Mouse (Mus musculus) kidney, postnatal 14 days (tissue): ENCODE results near the gene Unc45a.
"Not testable (repeated sequence)": the region's sequence is repeated elsewhere in the genome, so short reads cannot be mapped to it uniquely, and the experiment has no call there.

ENCODE experiments used
- DNase-seq: peaks from one replicate; pipeline ENCODE4 v3.0.0; 2022; ENCODE audit warnings: mixed read lengths

Gene Unc45a

GRCm38 (mm10) chr7:80365759-80366158 is 25.0 kb upstream of the Unc45a start:
- DNase-seq: peak; percentile 78

GRCm38 (mm10) chr7:80360435-80360834 is 19.6 kb upstream of the Unc45a start:
- no peak for DNase-seq

GRCm38 (mm10) chr7:80358039-80358438 is 17.2 kb upstream of the Unc45a start:
- no peak for DNase-seq

GRCm38 (mm10) chr7:80357156-80357555 is 16.4 kb upstream of the Unc45a start:
- no peak for DNase-seq

GRCm38 (mm10) chr7:80356351-80356750 is 15.5 kb upstream of the Unc45a start:
- no peak for DNase-seq

GRCm38 (mm10) chr7:80352920-80353319 is 12.1 kb upstream of the Unc45a start:
- no peak for DNase-seq

- DNase-seq: no peak
Observed at GRCm38 (mm10) chr7:80350808-80351207, 10.0 kb upstream of the Unc45a start.

GRCm38 (mm10) chr7:80347670-80348586 is 7.1 kb upstream of the Unc45a start:
- DNase-seq: no peak

- no peak for DNase-seq
Observed at GRCm38 (mm10) chr7:80346830-80347229, 6.0 kb upstream of the Unc45a start.

- no peak for DNase-seq
Observed at GRCm38 (mm10) chr7:80346173-80346572, 5.4 kb upstream of the Unc45a start.

- DNase-seq: no peak
Observed at GRCm38 (mm10) chr7:80343270-80344018, 2.6 kb upstream of the Unc45a start.

GRCm38 (mm10) chr7:80342858-80343257 is 2.1 kb upstream of the Unc45a start, which contains the start of gene Hddc3:
Gene Hddc3, plus strand, starts transcription at chr7:80343104.
- DNase-seq: peak; percentile 95

- DNase-seq: no peak
Observed at GRCm38 (mm10) chr7:80341793-80342192, 988 bp upstream of the Unc45a start.

GRCm38 (mm10) chr7:80339793-80340628 is 794 bp downstream of the Unc45a start:
- peak; percentile 98 for DNase-seq

GRCm38 (mm10) chr7:80339371-80339770 is 1.4 kb downstream of the Unc45a start:
- peak; percentile 40 for DNase-seq

- DNase-seq: no peak
Observed at GRCm38 (mm10) chr7:80336932-80337331, 3.9 kb downstream of the Unc45a start.

GRCm38 (mm10) chr7:80334848-80335247 is 6.0 kb downstream of the Unc45a start:
- DNase-seq: no peak

- no peak for DNase-seq
Observed at GRCm38 (mm10) chr7:80331433-80331832, 9.4 kb downstream of the Unc45a start.

- no peak for DNase-seq
Observed at GRCm38 (mm10) chr7:80330278-80330677, 10.5 kb downstream of the Unc45a start.

- no peak for DNase-seq
Observed at GRCm38 (mm10) chr7:80326076-80326475, 14.7 kb downstream of the Unc45a start.

GRCm38 (mm10) chr7:80325292-80325868 is 15.4 kb downstream of the Unc45a start:
- no peak for DNase-seq

GRCm38 (mm10) chr7:80324816-80325119 is 16.0 kb downstream of the Unc45a start:
- DNase-seq: not testable (repeated sequence)
